Mouse (Mus musculus): ENCODE data around the gene Hfe2. TPM values are rescaled to one million over a fixed set of nuclear protein-coding genes. Genes with fewer than 3 reads are reported as not detected.

Hfe2 gene
- polyA plus RNA-seq, 1 experiment from 2014 or later = 0.68 TPM

- Histone ChIP-seq H3K4me1 (peaks cover 35% of the 10 kb centered on the region), H3K36me3 (no peaks in the 10 kb centered on the region), H3K4me3 (peak overlapping the region; percentile 67), H3K27me3 (replicated peaks) (no peaks in the 10 kb centered on the region), H3K9ac (peak overlapping the region; percentile 71), H3K27ac (peak overlapping the region; percentile 74), H3K9me3 (replicated peaks) (no peaks in the 10 kb centered on the region), H3K4me2 (peak overlapping the region; percentile 82)
- ATAC-seq = peak; percentile 66
- WGBS (ENCODE audit: insufficient replicate concordance) = under 1% methylated on average over 19 of the region's 19 CpGs
Measured at GRCm38 (mm10) chr3:96497451-96498028, 27.4 kb upstream of the Hfe2 start.

- Histone ChIP-seq H3K4me2 (peak overlapping the region; percentile 96), H3K27me3 (replicated peaks) (no peaks in the 10 kb centered on the region), H3K4me3 (no peak overlapping the region), H3K9ac (no peak overlapping the region), H3K4me1 (peaks cover 34% of the 10 kb centered on the region), H3K27ac (peak overlapping the region; percentile 68), H3K36me3 (no peaks in the 10 kb centered on the region), H3K9me3 (replicated peaks) (no peaks in the 10 kb centered on the region)
- WGBS (ENCODE audit: insufficient replicate concordance) = 69% methylated on average over 4 of the region's 4 CpGs
- no peak for ATAC-seq
Measured at GRCm38 (mm10) chr3:96498476-96499245, 26.3 kb upstream of the Hfe2 start.

GRCm38 (mm10) chr3:96499481-96500288 is 25.3 kb upstream of the Hfe2 start:
- WGBS (ENCODE audit: insufficient replicate concordance) = under 1% methylated on average over 36 of the region's 36 CpGs
- H3K4me1 ChIP-seq = peaks cover 34% of the 10 kb centered on the region
- peak overlapping the region; percentile 96 for H3K4me2 ChIP-seq
- H3K36me3 ChIP-seq = no peaks in the 10 kb centered on the region
- H3K27ac ChIP-seq = peak overlapping the region; percentile 90
- H3K27me3 ChIP-seq (replicated peaks) = no peaks in the 10 kb centered on the region
- peak overlapping the region; percentile 79 for H3K9ac ChIP-seq
- H3K4me3 ChIP-seq = peak overlapping the region; percentile 75
- ATAC-seq = peak; percentile 51
- H3K9me3 ChIP-seq (replicated peaks) = no peaks in the 10 kb centered on the region

GRCm38 (mm10) chr3:96500289-96500621 is 24.7 kb upstream of the Hfe2 start:
- Histone ChIP-seq H3K9me3 (replicated peaks) (no peaks in the 10 kb centered on the region), H3K4me3 (peak overlapping the region; percentile 75), H3K36me3 (no peaks in the 10 kb centered on the region), H3K27ac (peak overlapping the region; percentile 92), H3K27me3 (replicated peaks) (no peaks in the 10 kb centered on the region), H3K4me1 (peaks cover 34% of the 10 kb centered on the region), H3K4me2 (peak overlapping the region; percentile 96), H3K9ac (peak overlapping the region; percentile 79)
- ATAC-seq = peak; percentile 66
- WGBS (ENCODE audit: insufficient replicate concordance) = under 1% methylated on average over 17 of the region's 17 CpGs

GRCm38 (mm10) chr3:96500691-96501265 is 24.2 kb upstream of the Hfe2 start:
- Histone ChIP-seq H3K4me3 (peak overlapping the region; percentile 75), H3K4me1 (peaks cover 34% of the 10 kb centered on the region), H3K36me3 (no peaks in the 10 kb centered on the region), H3K4me2 (peak overlapping the region; percentile 96), H3K27ac (peak overlapping the region; percentile 92), H3K9me3 (replicated peaks) (no peaks in the 10 kb centered on the region), H3K9ac (peak overlapping the region; percentile 79), H3K27me3 (replicated peaks) (no peaks in the 10 kb centered on the region)
- whole genome bisulfite sequencing (ENCODE audit: insufficient replicate concordance) = 0% methylated on average over 19 of the region's 19 CpGs
- peak; percentile 48 for ATAC-seq

GRCm38 (mm10) chr3:96501391-96502115 is 23.4 kb upstream of the Hfe2 start:
- ATAC-seq = peak; percentile 58; the same call in 1 of the 2 replicates
- H3K4me2 ChIP-seq = peak overlapping the region; percentile 96
- no peaks in the 10 kb centered on the region for H3K27me3 ChIP-seq (replicated peaks)
- WGBS (ENCODE audit: insufficient replicate concordance) = 1% methylated on average over 32 of the region's 32 CpGs
- peaks cover 27% of the 10 kb centered on the region for H3K4me1 ChIP-seq
- no peaks in the 10 kb centered on the region for H3K9me3 ChIP-seq (replicated peaks)
- H3K9ac ChIP-seq = peak overlapping the region; percentile 77
- peak overlapping the region; percentile 75 for H3K4me3 ChIP-seq
- H3K27ac ChIP-seq = peak overlapping the region; percentile 90
- no peaks in the 10 kb centered on the region for H3K36me3 ChIP-seq

GRCm38 (mm10) chr3:96502181-96503082 is 22.5 kb upstream of the Hfe2 start:
- peaks cover 18% of the 10 kb centered on the region for H3K4me1 ChIP-seq
- peak overlapping the region; percentile 96 for H3K4me2 ChIP-seq
- WGBS (ENCODE audit: insufficient replicate concordance) = under 1% methylated on average over 19 of the region's 19 CpGs
- ATAC-seq = no peak
- peak overlapping the region; percentile 75 for H3K4me3 ChIP-seq
- H3K27me3 ChIP-seq (replicated peaks) = no peaks in the 10 kb centered on the region
- H3K27ac ChIP-seq = peak overlapping the region; percentile 90
- peak overlapping the region; percentile 77 for H3K9ac ChIP-seq
- no peaks in the 10 kb centered on the region for H3K9me3 ChIP-seq (replicated peaks)
- no peaks in the 10 kb centered on the region for H3K36me3 ChIP-seq

- peaks cover 15% of the 10 kb centered on the region for H3K4me1 ChIP-seq
- no peak for ATAC-seq
- H3K36me3 ChIP-seq = no peaks in the 10 kb centered on the region
- peak overlapping the region; percentile 75 for H3K4me3 ChIP-seq
- no peaks in the 10 kb centered on the region for H3K27me3 ChIP-seq (replicated peaks)
- H3K9me3 ChIP-seq (replicated peaks) = no peaks in the 10 kb centered on the region
- WGBS (ENCODE audit: insufficient replicate concordance) = 1% methylated on average over 7 of the region's 7 CpGs
- H3K4me2 ChIP-seq = peak overlapping the region; percentile 96
- H3K9ac ChIP-seq = peak overlapping the region; percentile 77
- H3K27ac ChIP-seq = peak overlapping the region; percentile 90; the same call in 1 of the 2 replicates
Measured at GRCm38 (mm10) chr3:96503083-96503450, 21.9 kb upstream of the Hfe2 start.

- Histone ChIP-seq H3K4me2 (no peak overlapping the region), H3K9ac (no peak overlapping the region), H3K9me3 (replicated peaks) (no peaks in the 10 kb centered on the region), H3K4me1 (peaks cover 8% of the 10 kb centered on the region), H3K36me3 (no peaks in the 10 kb centered on the region), H3K27ac (no peak overlapping the region), H3K4me3 (no peak overlapping the region), H3K27me3 (replicated peaks) (no peaks in the 10 kb centered on the region)
- WGBS (ENCODE audit: insufficient replicate concordance) = 61% methylated on average over 4 of the region's 4 CpGs
- ATAC-seq = no peak
Measured at GRCm38 (mm10) chr3:96503946-96504345, 21.0 kb upstream of the Hfe2 start.

- WGBS (ENCODE audit: insufficient replicate concordance) = 71% methylated on average over 6 of the region's 6 CpGs
- no peak overlapping the region for H3K27ac ChIP-seq
- no peak overlapping the region for H3K9ac ChIP-seq
- peaks cover 5% of the 10 kb centered on the region for H3K4me1 ChIP-seq
- H3K36me3 ChIP-seq = no peaks in the 10 kb centered on the region
- no peaks in the 10 kb centered on the region for H3K9me3 ChIP-seq (replicated peaks)
- no peak overlapping the region for H3K4me3 ChIP-seq
- no peak for ATAC-seq
- no peaks in the 10 kb centered on the region for H3K27me3 ChIP-seq (replicated peaks)
- H3K4me2 ChIP-seq = no peak overlapping the region
Measured at GRCm38 (mm10) chr3:96504931-96505330, 20.0 kb upstream of the Hfe2 start.

All from liver, embryonic 12.5 days (tissue).